Mouse (Mus musculus): ENCODE measurements around the gene Smyd3.

DNA sequence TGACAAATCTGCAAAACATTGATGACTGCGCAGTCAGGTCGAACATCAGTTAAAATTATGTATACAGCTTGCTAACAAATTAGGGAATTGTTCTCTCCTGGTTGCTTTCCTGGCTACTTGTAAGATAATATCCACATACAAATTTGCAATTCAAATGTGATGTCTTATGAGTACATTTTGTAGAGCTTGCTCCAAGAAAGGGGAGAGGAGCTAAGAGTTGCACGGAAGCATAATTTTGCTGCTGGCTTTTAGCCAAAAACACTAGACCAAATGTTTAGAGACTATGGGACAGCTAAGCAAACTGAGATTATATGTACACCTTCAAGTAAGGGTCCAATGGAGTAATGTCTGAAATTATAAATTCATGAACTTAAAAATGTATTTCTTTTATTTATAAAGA, 146.7 kb downstream of the Smyd3 start:
- TF ChIP-seq CTCF (IDR thresholded peaks at IDR 0.05; ENCODE audit: borderline replicate concordance, extremely low read depth, insufficient read depth, insufficient read length), result no peak
- no peak for TF ChIP-seq POLR2A (IDR thresholded peaks at IDR 0.05; ENCODE audit: borderline replicate concordance, extremely low read depth, insufficient read depth, insufficient read length, poor library complexity, severe bottlenecking)
